Mouse (Mus musculus) lung, adult 18-20 months (tissue): ENCODE measurements at regions not wholly inside any gene's neighbourhood (a gene's known extent, or its start where the extent isn't known, plus 50 kb on each side); places are given as distances from the start of the nearest gene placed in this dataset.
A peak's percentile ranks its signal among the peaks of the same experiment; 100 is the strongest.
"Not testable (repeated sequence)": the region's sequence is repeated elsewhere in the genome, so short reads cannot be mapped to it uniquely, and the experiment has no call there.

Experiments used
- DNase-seq, 2 experiments: peaks; one replicate each; pipeline ENCODE4 v3.0.0; 2022; ENCODE audit warnings: mixed read lengths in 2 of 2

GRCm38 (mm10) chr7:138024021-138024420, 373.5 kb downstream of the Tcerg1l start:
- DNase-seq, result not testable (repeated sequence)

GRCm38 (mm10) chr7:138051696-138052095, 345.8 kb downstream of the Tcerg1l start:
- DNase-seq, result no peak

- no peak for DNase-seq
These were observed 342.8 kb downstream of the Tcerg1l start for GRCm38 (mm10) chr7:138054756-138055155.

DNA sequence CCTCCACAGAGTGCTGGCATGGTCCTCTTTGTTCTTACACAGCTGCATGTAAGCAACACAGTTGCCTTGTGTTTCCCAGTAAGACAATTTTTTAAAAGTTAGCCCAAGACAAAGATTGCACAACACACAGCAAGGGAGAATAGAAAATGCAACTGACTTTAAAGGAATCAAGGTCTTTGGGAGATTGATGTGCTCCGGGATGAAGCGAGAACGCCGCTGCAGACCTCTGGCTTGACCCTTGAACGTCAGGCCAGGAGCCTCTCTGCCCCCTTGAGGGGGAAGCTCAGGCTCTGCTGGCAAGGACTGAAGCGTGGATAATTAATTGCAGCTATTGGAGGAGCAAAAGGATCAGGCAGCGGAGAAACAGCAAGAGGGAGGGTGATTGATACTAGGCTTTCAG, 336.4 kb downstream of the Tcerg1l start:
- no peak for DNase-seq

GRCm38 (mm10) chr7:138066921-138067320, 330.6 kb downstream of the Tcerg1l start:
- no peak for DNase-seq

- DNase-seq, result no peak
These were observed 322.3 kb downstream of the Tcerg1l start for GRCm38 (mm10) chr7:138075231-138075630.

GRCm38 (mm10) chr7:138083980-138084379, 313.6 kb downstream of the Tcerg1l start:
- DNase-seq, result peak; percentile 56 to 72

DNA sequence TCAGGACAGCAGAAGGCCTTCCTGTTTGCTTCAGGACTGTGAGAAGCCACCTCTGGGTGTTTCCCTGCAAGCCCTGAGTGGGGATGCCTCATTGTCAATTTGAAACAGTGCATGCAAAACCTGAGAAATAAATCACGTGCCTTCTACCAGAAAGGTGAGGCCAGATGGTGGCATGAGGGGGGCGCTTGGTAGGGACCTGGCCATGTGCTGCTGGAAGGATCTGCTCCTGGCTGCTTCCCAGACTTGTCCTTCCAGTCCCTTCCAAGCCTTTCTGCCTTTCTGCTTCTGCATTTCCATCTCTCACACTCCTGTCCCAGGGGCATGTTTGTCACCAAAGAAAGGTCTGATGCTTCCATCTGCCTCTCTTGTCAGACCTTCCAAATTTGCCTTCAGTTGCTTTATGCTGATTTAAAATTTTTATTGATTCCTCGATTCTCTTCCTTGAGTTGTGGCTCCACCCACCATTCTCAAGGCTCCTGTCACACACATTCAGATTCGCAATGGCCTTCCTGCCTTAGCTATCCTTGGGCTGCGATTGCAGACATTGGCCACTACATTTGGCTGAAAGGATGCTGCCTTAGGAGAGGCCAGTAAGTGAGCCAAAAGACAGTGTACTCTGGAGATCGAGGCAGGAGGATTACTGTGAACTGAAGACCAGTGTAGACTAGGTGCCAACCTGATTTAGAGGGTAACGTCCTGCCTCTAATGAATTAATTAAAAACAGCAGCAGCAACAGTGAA, 289.9 kb downstream of the Tcerg1l start:
- DNase-seq, result no peak

- DNase-seq, result no peak
These were observed 276.0 kb downstream of the Tcerg1l start for GRCm38 (mm10) chr7:138121497-138121896.

DNA sequence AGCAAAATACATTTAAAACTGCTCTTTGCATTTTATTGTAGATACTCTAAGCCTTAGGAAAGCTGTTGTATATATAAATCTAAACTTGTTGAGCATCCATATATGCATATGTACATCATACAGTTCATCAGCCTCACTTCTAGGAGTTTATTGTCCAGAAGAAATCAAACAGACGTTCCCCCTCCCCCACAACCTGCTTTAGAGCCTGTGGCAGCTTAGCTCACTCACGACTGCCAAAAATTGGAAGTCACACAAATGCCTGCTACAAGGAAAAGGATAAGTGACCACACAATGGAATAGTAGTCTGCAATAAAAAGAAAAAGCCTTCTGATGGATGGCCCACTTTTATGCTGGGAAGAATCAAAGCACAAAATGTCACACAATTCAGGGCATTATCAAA, 267.8 kb downstream of the Tcerg1l start:
- no peak for DNase-seq

GRCm38 (mm10) chr7:138133427-138133826, 264.1 kb downstream of the Tcerg1l start:
- no peak for DNase-seq

DNA sequence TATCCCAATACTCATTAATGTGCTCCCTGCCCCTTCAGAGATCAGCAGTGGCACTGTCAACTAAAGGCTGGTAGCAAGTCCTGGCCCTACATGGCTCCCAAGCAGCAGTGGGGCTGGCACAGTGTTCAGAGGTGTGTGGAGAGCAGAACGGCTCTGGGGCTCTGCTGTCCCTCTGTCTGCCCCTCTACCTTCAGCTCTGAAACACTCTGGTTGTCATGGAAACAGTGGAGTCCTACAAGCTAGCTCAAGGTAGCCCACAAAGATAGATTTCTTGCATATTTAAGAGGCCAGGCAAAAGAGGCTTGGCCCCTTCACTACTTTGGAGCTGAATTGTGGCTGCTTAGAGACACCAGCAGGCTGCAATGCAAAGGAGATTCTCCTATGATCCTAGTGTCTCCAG, 259.6 kb downstream of the Tcerg1l start:
- DNase-seq, result no peak

GRCm38 (mm10) chr7:138139766-138140165, 257.8 kb downstream of the Tcerg1l start:
- no peak for DNase-seq

- DNase-seq, result no peak
These were observed 248.0 kb downstream of the Tcerg1l start for GRCm38 (mm10) chr7:138149496-138149895.

- no peak for DNase-seq
These were observed 243.9 kb downstream of the Tcerg1l start for GRCm38 (mm10) chr7:138153455-138154167.
